Mouse (Mus musculus) heart, postnatal 10 days (tissue): ENCODE measurements at regions not wholly inside any gene's neighbourhood (a gene's known extent, or its start where the extent isn't known, plus 50 kb on each side); places are given as distances from the start of the nearest gene placed in this dataset.

Source experiments
- DNase-seq, 2 experiments: peaks; one replicate each; pipeline ENCODE4 v3.0.0; 2021
- intact Hi-C: fragments of 180-260 bp; cut with DNase I; formaldehyde crosslinking; loops from one replicate; pipeline ENCODE4 v1.15.1; 2025

GRCm38 (mm10) chr7:82121746-82122145 is 51.9 kb upstream of the Sh3gl3 start:
- peak; percentile 60 to 80 for DNase-seq
- intact Hi-C loops, result loop anchor here (1.0 kb wide), 1 partner anchor 142 kb away; no protein-coding TSS in a partner anchor
